Mouse (Mus musculus) heart, embryonic 14.5 days (tissue): ENCODE data around the gene Flad1. TPM values are rescaled to one million over a fixed set of nuclear protein-coding genes. Genes with fewer than 3 reads are reported as not detected.
A peak's percentile ranks its signal among the peaks of the same experiment; 100 is the strongest.

Experiments
- ATAC-seq: fragments of 200-750 bp; cut with Nextera tagmentation; 2 replicates; pipeline ENCODE4 v1.8.0; 2017; ENCODE audit warnings: low read depth, moderate TSS enrichment; ENCODE audit not compliant: insufficient number of reproducible peaks, insufficient read depth, low FRiP score
- H3K27ac ChIP-seq, 2 experiments: fragments of 200-500 bp in 1 of 2; fragments of 300-500 bp in 1 of 2; sonication (generic) in 1 of 2; replicated peaks in 1 of 2; 2 replicates each; pipeline ENCODE4 v1.5.1; 2012 to 2014; ENCODE audit warnings: low read depth in 2 of 2, low read length in 2 of 2, control low read depth in 1 of 2, mild to moderate bottlenecking in 1 of 2, mixed read lengths in 1 of 2; ENCODE audit not compliant: control insufficient read depth in 1 of 2, insufficient read depth in 1 of 2
- H3K27me3 ChIP-seq: fragments of 300-500 bp; sonication (generic); 2 replicates; pipeline ENCODE4 v1.6.1; 2014; ENCODE audit warnings: mild to moderate bottlenecking, low read length, control low read depth; ENCODE audit not compliant: control insufficient read depth, insufficient read depth
- H3K36me3 ChIP-seq: fragments of 300-500 bp; sonication (generic); 2 replicates; pipeline ENCODE4 v1.6.1; 2014; ENCODE audit warnings: mild to moderate bottlenecking, control low read depth, low read length, mixed read lengths; ENCODE audit not compliant: control insufficient read depth, insufficient read depth
- H3K4me1 ChIP-seq, 2 experiments: fragments of 200-500 bp in 1 of 2; fragments of 300-500 bp in 1 of 2; sonication (generic) in 1 of 2; 2 replicates each; pipeline ENCODE4 v1.6.1; 2012 to 2014; ENCODE audit warnings: low read length in 2 of 2, control low read depth in 1 of 2, mixed read lengths in 1 of 2; ENCODE audit not compliant: control insufficient read depth in 2 of 2, insufficient read depth in 2 of 2
- H3K4me2 ChIP-seq: fragments of 300-500 bp; sonication (generic); 2 replicates; pipeline ENCODE4 v1.6.1; 2014; ENCODE audit warnings: mild to moderate bottlenecking, low read length
- H3K4me3 ChIP-seq, 2 experiments: fragments of 200-500 bp in 1 of 2; fragments of 300-500 bp in 1 of 2; sonication (generic) in 1 of 2; 2 replicates each; pipeline ENCODE4 v1.5.1; 2012 to 2014; ENCODE audit warnings: low read length in 2 of 2, mild to moderate bottlenecking in 2 of 2, control low read depth in 1 of 2, low read depth in 1 of 2, moderate library complexity in 1 of 2; ENCODE audit not compliant: control insufficient read depth in 1 of 2, insufficient read depth in 1 of 2
- H3K9ac ChIP-seq: fragments of 300-500 bp; sonication (generic); 2 replicates; pipeline ENCODE4 v1.6.1; 2014; ENCODE audit warnings: mild to moderate bottlenecking, low read length
- H3K9me3 ChIP-seq: fragments of 300-500 bp; sonication (generic); 2 replicates; pipeline ENCODE4 v1.6.1; 2016; ENCODE audit warnings: low read length, control low read depth; ENCODE audit not compliant: control insufficient read depth
- WGBS: fragments of 180-500 bp; shearing (Covaris S2); extraction: QIAGEN DNeasy Blood & Tissue Kit; methylation state at CpG from one replicate; pipeline ENCODE4 v1.1.7; 2014; 5-methylcytosine and 5-hydroxymethylcytosine counted together
- polyA plus RNA-seq: library from polyadenylated mRNA; unstranded; fragments of >200 nt; fragmentation: Nextera tagmentation; extraction: Ambion mirVana; gene quantifications from 2 replicates; pipeline ENCODE4 v1.2.1, GENCODE M21; 2014

Gene Flad1
- polyA plus RNA-seq, 1 experiment from 2014 or later = 35.2 TPM

- Histone ChIP-seq H3K4me1 (peaks cover 5 to 16% of the 10 kb centered on the region in 2 experiments), H3K9ac (peak overlapping the region; percentile 68), H3K27ac (no peak overlapping the region), H3K4me3 (peak overlapping the region; percentile 53 to 64), H3K27me3 (no peaks in the 10 kb centered on the region), H3K9me3 (no peaks in the 10 kb centered on the region), H3K36me3 (peaks cover 23% of the 10 kb centered on the region), H3K4me2 (peak overlapping the region; percentile 73)
- peak; percentile 82 for ATAC-seq
- 4% methylated on average over 22 of the region's 29 CpGs for WGBS
Measured at GRCm38 (mm10) chr3:89378394-89379067, 33.1 kb downstream of the Flad1 start.

GRCm38 (mm10) chr3:89377831-89378230 is 33.8 kb downstream of the Flad1 start:
- 64% methylated on average over 4 of the region's 4 CpGs for WGBS
- peak overlapping the region in 1 of 2 experiments; percentile 53; a peak in 2 of 4 replicates for H3K4me3 ChIP-seq
- H3K9ac ChIP-seq = no peak overlapping the region
- no peaks in the 10 kb centered on the region for H3K9me3 ChIP-seq
- peaks cover 5 to 16% of the 10 kb centered on the region in 2 experiments for H3K4me1 ChIP-seq
- no peaks in the 10 kb centered on the region for H3K27me3 ChIP-seq
- H3K27ac ChIP-seq = no peak overlapping the region
- peak; percentile 0; the same call in 1 of the 2 replicates for ATAC-seq
- peak overlapping the region; percentile 73 for H3K4me2 ChIP-seq
- peaks cover 23% of the 10 kb centered on the region for H3K36me3 ChIP-seq

DNA sequence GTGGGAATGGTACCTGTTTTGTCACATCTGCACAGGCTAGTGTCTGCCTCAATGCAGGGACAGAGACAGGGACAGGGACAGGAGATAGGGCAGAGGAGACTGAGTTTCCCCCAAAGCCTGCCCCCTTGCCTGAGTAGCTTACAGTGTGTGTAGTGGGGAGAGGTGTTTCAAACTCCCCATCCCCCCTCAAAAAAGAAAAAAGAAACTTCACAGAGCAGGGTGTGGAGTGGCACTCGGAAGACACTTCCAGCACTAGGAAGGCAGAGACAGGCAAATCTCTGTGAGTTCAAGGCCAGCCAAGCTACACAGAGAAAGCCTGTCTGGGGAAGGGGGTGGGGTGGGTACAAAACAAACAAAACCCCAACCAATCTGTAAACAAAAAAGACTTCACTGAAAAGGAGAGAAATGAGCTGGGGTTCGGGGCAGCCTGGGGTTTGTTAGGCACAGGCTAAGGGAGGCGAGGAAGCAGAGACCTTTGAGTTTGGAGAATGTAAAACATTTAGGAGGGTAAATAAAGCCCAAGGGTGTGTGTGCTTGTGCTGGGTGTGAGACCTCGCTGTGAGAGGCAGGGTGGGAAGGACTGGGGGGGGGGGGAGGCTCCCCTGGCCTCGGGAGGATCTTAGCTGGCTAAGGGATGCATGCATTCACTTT is 38.0 kb downstream of the Flad1 start:
- Histone ChIP-seq H3K4me1 (peaks cover 3 to 12% of the 10 kb centered on the region in 2 experiments), H3K9ac (no peak overlapping the region)
- WGBS = 45% methylated on average over 5 of the region's 5 CpGs

GRCm38 (mm10) chr3:89367338-89367737 is 44.3 kb downstream of the Flad1 start:
- no peak for ATAC-seq
- Histone ChIP-seq H3K9ac (no peak overlapping the region), H3K27ac (no peak overlapping the region), H3K4me1 (no peaks in the 10 kb centered on the region; a peak in 1 of 4 replicates), H3K27me3 (no peaks in the 10 kb centered on the region), H3K36me3 (no peaks in the 10 kb centered on the region), H3K4me2 (no peak overlapping the region), H3K9me3 (no peaks in the 10 kb centered on the region), H3K4me3 (no peak overlapping the region)
- WGBS = 38% methylated on average over 11 of the region's 11 CpGs

More for the DNA sequence above, 38.0 kb downstream of the Flad1 start:
- no peak overlapping the region for H3K27ac ChIP-seq
- no peaks in the 10 kb centered on the region for H3K36me3 ChIP-seq
- no peaks in the 10 kb centered on the region for H3K9me3 ChIP-seq
- no peak for ATAC-seq
- no peak overlapping the region for H3K4me3 ChIP-seq
- no peaks in the 10 kb centered on the region for H3K27me3 ChIP-seq
- no peak overlapping the region for H3K4me2 ChIP-seq

DNA sequence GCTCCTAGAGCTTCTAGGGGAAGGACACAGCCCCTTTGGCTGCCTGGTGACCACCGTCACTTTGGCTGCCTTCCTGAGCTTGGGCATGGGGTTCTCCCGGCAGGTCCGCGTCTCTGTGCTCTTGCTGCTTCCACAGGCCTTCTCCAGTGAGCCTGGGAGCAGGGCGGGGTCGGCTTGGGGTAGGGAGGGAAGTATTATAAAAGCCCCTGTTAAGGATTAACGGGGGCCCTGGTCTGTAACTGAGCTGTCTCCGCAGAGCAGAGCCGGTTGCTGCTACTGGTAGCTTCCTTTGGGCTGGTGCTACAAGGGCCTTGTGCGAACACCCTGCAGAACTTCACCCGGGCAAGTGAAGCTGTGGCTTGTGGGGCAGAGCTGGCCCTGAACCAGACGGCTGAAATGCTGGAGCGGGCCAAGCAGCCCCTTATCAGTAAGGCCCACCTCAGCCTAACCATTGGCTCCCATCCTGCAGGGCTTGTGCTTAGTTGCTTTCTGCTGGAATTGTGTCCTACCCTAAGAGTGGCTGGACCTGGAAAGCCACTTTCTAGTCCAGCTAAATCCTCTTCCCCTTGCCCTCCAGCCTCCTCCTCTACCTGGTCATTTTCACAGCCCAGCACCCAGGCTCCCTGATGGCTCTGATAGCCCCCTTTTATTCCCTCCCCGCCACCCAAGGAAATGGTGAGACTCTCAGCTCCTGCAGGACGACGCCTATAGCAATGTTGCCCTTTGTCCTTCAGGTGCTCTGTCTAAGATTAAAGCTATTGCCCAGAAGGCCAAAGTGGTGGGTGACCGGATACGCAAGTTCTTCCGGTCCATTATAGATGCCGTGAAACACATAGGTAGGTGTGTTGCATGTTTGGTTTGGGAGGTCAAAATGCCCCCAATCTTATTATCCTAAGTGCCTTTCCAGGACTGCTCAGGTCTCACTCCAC is 45.9 kb downstream of the Flad1 start:
- no peak overlapping the region for H3K27ac ChIP-seq
- H3K4me1 ChIP-seq = no peaks in the 10 kb centered on the region; a peak in 1 of 4 replicates
- ATAC-seq = no peak
- H3K4me3 ChIP-seq = no peak overlapping the region
- H3K4me2 ChIP-seq = no peak overlapping the region
- H3K36me3 ChIP-seq = no peaks in the 10 kb centered on the region
- WGBS = 66% methylated on average over 20 of the region's 20 CpGs
- H3K9me3 ChIP-seq = no peaks in the 10 kb centered on the region
- H3K9ac ChIP-seq = no peak overlapping the region
- H3K27me3 ChIP-seq = no peaks in the 10 kb centered on the region

DNA sequence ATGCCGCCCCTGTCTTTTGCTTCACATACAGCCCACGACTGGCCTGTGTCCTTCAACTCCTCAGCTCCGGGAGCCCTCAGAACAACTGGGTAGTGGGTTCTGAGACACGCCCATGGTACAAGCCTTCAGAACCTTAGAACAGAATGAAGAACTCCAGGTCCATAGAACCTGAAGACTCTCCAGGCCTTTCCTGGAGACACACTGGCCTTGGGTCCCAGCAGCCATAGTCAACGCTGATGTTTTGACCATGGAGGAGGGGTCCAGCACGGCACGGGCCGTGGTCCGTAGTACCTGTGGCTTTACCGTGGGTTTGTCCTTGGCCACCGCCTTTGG is 46.6 kb downstream of the Flad1 start, which contains the start of gene Dcst1:
TSS of gene Dcst1 (minus strand) at position 101 of the 333 bp plus-strand sequence.
- H3K9ac ChIP-seq = no peak within 1 kb of the TSS
- ATAC-seq = no peak
- H3K4me2 ChIP-seq = no peak within 1 kb of the TSS
- H3K4me1 ChIP-seq = no peaks in the 10 kb centered on the region; a peak in 1 of 4 replicates
- H3K9me3 ChIP-seq = no peaks in the 10 kb centered on the region
- 88% methylated on average over 11 of the region's 11 CpGs for WGBS
- H3K36me3 ChIP-seq = no peaks in the 10 kb centered on the region
- no peaks in the 10 kb centered on the region; the same call in 1 of the 2 replicates for H3K27me3 ChIP-seq
- H3K27ac ChIP-seq = no peak within 1 kb of the TSS
- H3K4me3 ChIP-seq = no peak within 1 kb of the TSS

GRCm38 (mm10) chr3:89364631-89365030 is 47.0 kb downstream of the Flad1 start:
- H3K4me1 ChIP-seq = no peaks in the 10 kb centered on the region; a peak in 1 of 4 replicates
- H3K27me3 ChIP-seq = no peaks in the 10 kb centered on the region; the same call in 1 of the 2 replicates
- H3K4me2 ChIP-seq = no peak overlapping the region
- no peaks in the 10 kb centered on the region for H3K36me3 ChIP-seq
- no peak overlapping the region for H3K4me3 ChIP-seq
- 64% methylated on average over 8 of the region's 8 CpGs for WGBS
- H3K27ac ChIP-seq = no peak overlapping the region
- no peak overlapping the region for H3K9ac ChIP-seq
- no peak for ATAC-seq
- no peaks in the 10 kb centered on the region for H3K9me3 ChIP-seq
